Mouse (Mus musculus) gastrocnemius, adult 2 months (tissue): ENCODE measurements around the gene Rpl10a. TPM values are rescaled to one million over a fixed set of nuclear protein-coding genes. Genes with fewer than 3 reads are reported as not detected.
"Not testable (repeated sequence)": the region's sequence is repeated elsewhere in the genome, so short reads cannot be mapped to it uniquely, and the experiment has no call there.

ENCODE experiments used
- DNase-seq: peaks from one replicate; pipeline ENCODE4 v3.0.0; 2022
- H3K27ac ChIP-seq: fragments of 200-600 bp; 2 replicates; pipeline ENCODE4 v1.8.1; 2022; ENCODE audit warnings: mild to moderate bottlenecking
- H3K4me3 ChIP-seq: fragments of 200-600 bp; 2 replicates; pipeline ENCODE4 v1.8.1; 2022; ENCODE audit warnings: mild to moderate bottlenecking, moderate library complexity
- CTCF ChIP-seq: fragments of 200-600 bp; IDR thresholded peaks from 2 replicates; pipeline ENCODE4 v1.8.1; 2022; ENCODE audit warnings: antibody characterized with exemption, mild to moderate bottlenecking, moderate library complexity
- intact Hi-C: fragments of 180-260 bp; cut with DNase I; formaldehyde crosslinking; loops from one replicate; pipeline ENCODE4 v1.15.1; 2025
- total RNA-seq, 2 experiments: library from RNA; stranded (reverse); gene quantifications; 2 replicates each; pipeline ENCODE4 v1.2.3; 2021

The Rpl10a gene
- total RNA-seq, 2 experiments from 2014 or later = 382 to 410 TPM

GRCm38 (mm10) chr17:28327673-28328325 lies 472 bp upstream of the Rpl10a start:
- peak overlapping the region; percentile 88 for H3K27ac ChIP-seq
- H3K4me3 ChIP-seq = peak overlapping the region; percentile 86
- intact Hi-C loops = loop anchor here (1.0 to 5.0 kb wide), 2 partner anchors 40 to 100 kb away; no protein-coding TSS in a partner anchor
- DNase-seq = no peak
- no peak for TF ChIP-seq CTCF

GRCm38 (mm10) chr17:28328946-28329345 lies 675 bp downstream of the Rpl10a start:
- no peak for DNase-seq
- Histone ChIP-seq H3K27ac (peak overlapping the region; percentile 88), H3K4me3 (peak overlapping the region; percentile 86)
- intact Hi-C loops = loop anchor here (1.0 to 5.0 kb wide), 2 partner anchors 38 to 102 kb away; no protein-coding TSS in a partner anchor
- no peak for TF ChIP-seq CTCF

- Histone ChIP-seq H3K4me3 (peak overlapping the region; percentile 86), H3K27ac (peak overlapping the region; percentile 88)
- no peak for DNase-seq
- intact Hi-C loops = loop anchor here (2.0 to 5.0 kb wide), 2 partner anchors 21 to 102 kb away; partner anchors contain the start of gene Tead3
- TF ChIP-seq CTCF = no peak
Observed at GRCm38 (mm10) chr17:28329503-28330231, 1.4 kb downstream of the Rpl10a start.

DNA sequence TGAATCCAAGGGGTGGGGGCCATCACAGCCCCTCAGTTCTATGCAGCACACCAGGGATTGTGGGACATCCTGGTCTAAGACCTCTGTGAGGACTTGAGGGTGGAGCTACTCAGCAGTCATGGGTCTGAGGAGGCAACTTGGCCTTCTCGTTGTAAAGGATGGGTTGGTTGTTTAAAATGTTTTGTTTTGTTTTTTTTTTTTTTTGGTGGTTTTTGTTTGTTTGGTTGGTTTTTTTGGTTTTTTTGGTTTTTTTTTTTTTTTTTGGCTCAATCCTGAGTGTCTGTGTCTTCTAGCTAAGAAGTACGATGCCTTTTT lies 1.9 kb downstream of the Rpl10a start:
- H3K27ac ChIP-seq = peak overlapping the region; percentile 88; the same call in 1 of the 2 replicates

GRCm38 (mm10) chr17:28330590-28330989 lies 2.3 kb downstream of the Rpl10a start:
- intact Hi-C loops = loop anchor here (2.0 kb wide), 1 partner anchor 20 kb away; the partner anchor contains the start of gene Tead3
- H3K4me3 ChIP-seq, H3K27ac ChIP-seq, DNase-seq: not testable (repeated sequence)

More for the DNA sequence above, 1.9 kb downstream of the Rpl10a start:
- no peak for DNase-seq
- intact Hi-C loops = loop anchor here (2.0 kb wide), 1 partner anchor 21 kb away; the partner anchor contains the start of gene Tead3
- peak overlapping the region; percentile 86 for H3K4me3 ChIP-seq
- TF ChIP-seq CTCF = no peak

DNA sequence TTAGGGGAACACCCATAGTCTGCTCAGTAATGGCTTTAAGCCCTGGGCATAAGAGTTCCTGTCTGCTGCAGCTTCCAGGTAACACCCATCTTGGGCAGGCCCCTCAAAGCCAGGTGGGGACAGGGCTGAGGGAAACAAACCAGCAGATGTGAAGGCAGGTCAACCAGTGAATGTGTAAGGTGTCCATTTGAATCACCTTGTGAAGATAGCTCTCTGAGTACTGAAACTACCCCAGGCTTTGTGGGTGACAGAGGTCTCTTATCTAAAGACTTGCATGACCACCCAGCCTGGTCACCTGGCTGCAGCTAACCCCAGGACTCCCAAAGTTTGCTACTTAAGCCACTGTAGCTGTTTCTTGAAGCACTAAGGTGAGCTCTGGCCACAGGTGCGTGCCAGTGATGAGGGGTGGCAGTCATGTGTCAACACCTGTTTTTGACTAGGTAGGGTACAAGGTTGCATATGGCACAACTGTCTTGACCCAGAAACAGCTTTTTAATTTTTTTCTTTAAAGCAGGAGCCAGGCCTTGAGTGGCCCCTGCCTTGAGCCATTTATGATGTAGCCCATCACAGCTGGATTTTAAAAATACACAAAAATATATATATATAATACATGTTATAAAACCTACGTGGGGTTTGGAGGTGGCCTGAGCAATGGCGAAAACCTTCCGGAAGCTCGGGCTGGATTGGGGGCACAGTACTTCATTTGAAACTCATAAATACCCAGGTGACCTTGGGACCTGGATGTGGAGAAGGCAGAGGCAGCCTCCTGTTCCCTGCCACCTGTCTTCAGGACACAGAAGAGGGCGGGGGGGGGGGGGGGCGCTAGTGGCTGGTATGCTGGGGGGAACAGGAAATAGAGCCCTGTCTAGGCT lies 3.2 kb downstream of the Rpl10a start:
- DNase-seq = no peak
- Histone ChIP-seq H3K4me3 (no peak overlapping the region), H3K27ac (no peak overlapping the region)
- intact Hi-C loops = loop anchor here (2.0 kb wide), 1 partner anchor 19 kb away; the partner anchor contains the start of gene Tead3
- TF ChIP-seq CTCF = no peak

DNA sequence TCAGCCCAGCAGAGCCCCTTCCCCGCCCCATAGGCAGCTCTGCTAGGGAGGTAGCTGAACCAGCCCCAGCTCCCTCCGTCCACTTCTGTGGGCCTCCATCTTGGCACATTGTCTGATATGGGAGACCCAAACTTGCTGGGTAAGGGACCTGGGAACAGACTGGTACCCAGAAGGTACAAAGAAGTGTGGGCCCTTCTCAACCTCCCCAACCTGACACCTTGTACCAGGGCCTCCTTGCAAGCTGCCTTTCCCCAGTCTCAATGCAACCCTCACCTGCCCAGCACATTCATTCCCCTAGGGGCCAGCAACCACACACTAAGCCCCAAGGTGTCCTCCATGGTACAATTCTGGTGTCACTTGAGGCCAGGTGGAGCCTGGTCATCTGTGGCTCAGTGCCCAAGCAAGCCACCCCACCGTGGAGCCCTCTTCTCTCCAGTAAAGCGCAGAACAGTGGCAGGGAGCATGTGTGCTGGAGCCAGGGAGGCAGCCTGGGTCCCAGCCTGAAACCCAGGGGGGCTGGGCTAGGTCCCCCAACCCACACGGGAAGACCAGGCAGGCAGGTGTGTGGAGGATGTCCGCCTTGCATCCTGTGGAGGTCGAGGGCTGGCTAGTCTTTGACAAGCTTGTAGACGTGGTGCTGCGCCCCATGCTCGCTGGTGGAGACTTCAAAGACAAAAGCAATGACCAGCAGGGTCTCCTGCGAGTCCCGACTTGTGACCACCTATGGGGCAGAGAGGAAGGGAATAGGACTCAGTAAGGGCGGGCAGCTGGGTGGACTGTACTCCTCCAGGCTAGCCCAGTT lies 4.0 kb downstream of the Rpl10a start:
- H3K27ac ChIP-seq = no peak overlapping the region
- intact Hi-C loops = no loop called here
- no peak for DNase-seq
- H3K4me3 ChIP-seq = no peak overlapping the region
- TF ChIP-seq CTCF = no peak

GRCm38 (mm10) chr17:28332915-28333546 lies 4.8 kb downstream of the Rpl10a start:
- no peak for DNase-seq
- H3K4me3 ChIP-seq = no peak overlapping the region
- no peak for TF ChIP-seq CTCF
- H3K27ac ChIP-seq = no peak overlapping the region
- intact Hi-C loops = no loop called here

GRCm38 (mm10) chr17:28335267-28335666 lies 7.0 kb downstream of the Rpl10a start:
- Histone ChIP-seq H3K4me3 (no peak overlapping the region), H3K27ac (no peak overlapping the region)
- no peak for DNase-seq
- TF ChIP-seq CTCF = no peak
- intact Hi-C loops = no loop called here

- intact Hi-C loops = no loop called here
- no peak for DNase-seq
- no peak for TF ChIP-seq CTCF
- Histone ChIP-seq H3K27ac (no peak overlapping the region), H3K4me3 (no peak overlapping the region)
Observed at GRCm38 (mm10) chr17:28337547-28337946, 9.3 kb downstream of the Rpl10a start.

- intact Hi-C loops = no loop called here
- DNase-seq = no peak
- Histone ChIP-seq H3K27ac (peak overlapping the region; percentile 60), H3K4me3 (no peak overlapping the region; the same call in 1 of the 2 replicates)
- TF ChIP-seq CTCF = no peak
Observed at GRCm38 (mm10) chr17:28340578-28340977, 12.3 kb downstream of the Rpl10a start.
